Mouse (Mus musculus): ENCODE results near the gene Zfp599. TPM values are rescaled to one million over a fixed set of nuclear protein-coding genes. Genes with fewer than 3 reads are reported as not detected.
A peak's percentile ranks its signal among the peaks of the same experiment; 100 is the strongest.

Gene Zfp599
- polyA plus RNA-seq, 1 experiment: 0.76 TPM

DNA sequence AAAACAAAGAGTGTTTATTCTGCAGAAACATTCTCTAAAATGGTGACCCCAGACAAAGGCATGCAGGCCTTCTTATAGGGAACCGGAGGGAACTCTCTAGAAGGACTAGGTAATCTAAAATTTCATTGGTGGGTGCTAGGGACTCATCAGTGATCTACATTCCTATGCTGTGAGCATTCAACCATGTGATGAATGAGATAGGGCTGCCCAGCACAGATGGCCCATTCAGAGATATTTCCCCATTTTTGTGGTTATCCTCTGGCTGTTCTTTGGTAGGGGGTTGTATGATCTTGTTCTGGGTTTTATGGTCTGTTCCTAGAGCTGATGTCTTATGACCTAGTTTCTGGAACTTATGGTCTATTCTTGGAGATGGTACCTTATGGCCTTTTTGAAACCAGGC is 9.2 kb upstream of the Zfp599 start:
- H3K4me3 ChIP-seq (ENCODE audit: insufficient read depth, poor library complexity, severe bottlenecking): no peak overlapping the region
- H3K79me2 ChIP-seq (ENCODE audit: control insufficient read depth, insufficient read depth): no peaks in the 10 kb centered on the region
- no peak overlapping the region for H3ac ChIP-seq (ENCODE audit: control insufficient read depth, insufficient read length, low read depth)
- no peaks in the 10 kb centered on the region for H3K27me3 ChIP-seq (ENCODE audit: control insufficient read depth, insufficient read depth, insufficient read length)
- no peaks in the 10 kb centered on the region for H3K79me3 ChIP-seq (ENCODE audit: low read depth)
- no peak for TF ChIP-seq MAX (IDR thresholded peaks at IDR 0.05)
- no peak for TF ChIP-seq FOSL1 (IDR thresholded peaks at IDR 0.05; ENCODE audit: insufficient read depth, low read length, poor library complexity, severe bottlenecking)
- TF ChIP-seq CEBPB (IDR thresholded peaks at IDR 0.05; ENCODE audit: low read depth): no peak
- no peak for TF ChIP-seq MYOG (IDR thresholded peaks at IDR 0.05; ENCODE audit: control insufficient read depth, extremely low read depth, insufficient read length)
- TF ChIP-seq USF1 (IDR thresholded peaks at IDR 0.05; ENCODE audit: low read depth): no peak
- no peak for TF ChIP-seq MYOD1 (IDR thresholded peaks at IDR 0.05; ENCODE audit: control insufficient read depth, insufficient read length, low read depth)
- no peak for TF ChIP-seq CTCF (IDR thresholded peaks at IDR 0.05; ENCODE audit: control insufficient read depth, insufficient read depth, insufficient read length)
- no peaks in the 10 kb centered on the region for H3K36me3 ChIP-seq (ENCODE audit: control insufficient read depth, insufficient read depth)

DNA sequence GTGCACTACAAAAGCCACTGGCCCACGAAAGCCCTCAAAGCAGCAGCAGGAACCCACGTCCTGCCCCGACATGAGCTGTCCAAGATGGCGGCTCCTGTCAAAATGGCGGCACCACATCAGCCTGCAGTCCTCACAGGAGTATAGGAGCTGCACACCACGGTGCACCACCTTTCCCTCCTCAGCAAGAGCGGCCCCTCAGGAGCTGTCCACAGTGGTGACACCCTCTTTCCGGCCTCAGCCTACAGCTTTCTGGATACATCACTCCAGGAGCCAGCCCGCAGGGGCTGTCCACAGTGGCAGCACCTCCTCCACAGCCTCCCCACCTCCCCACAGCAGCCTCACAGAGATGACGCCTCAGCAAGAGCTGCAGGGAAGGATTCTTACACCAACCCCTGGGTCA is 2.9 kb upstream of the Zfp599 start:
- no peak overlapping the region for H3ac ChIP-seq (ENCODE audit: control insufficient read depth, insufficient read length, low read depth)
- H3K36me3 ChIP-seq (ENCODE audit: control insufficient read depth, insufficient read depth): no peaks in the 10 kb centered on the region
- no peaks in the 10 kb centered on the region for H3K27me3 ChIP-seq (ENCODE audit: control insufficient read depth, insufficient read depth, insufficient read length)
- TF ChIP-seq MYOD1 (IDR thresholded peaks at IDR 0.05; ENCODE audit: control insufficient read depth, insufficient read length, low read depth) (no peak), FOSL1 (IDR thresholded peaks at IDR 0.05; ENCODE audit: insufficient read depth, low read length, poor library complexity, severe bottlenecking) (no peak), CEBPB (IDR thresholded peaks at IDR 0.05; ENCODE audit: low read depth) (no peak), MYOG (IDR thresholded peaks at IDR 0.05; ENCODE audit: control insufficient read depth, extremely low read depth, insufficient read length) (no peak), MAX (IDR thresholded peaks at IDR 0.05) (no peak), CTCF (IDR thresholded peaks at IDR 0.05; ENCODE audit: control insufficient read depth, insufficient read depth, insufficient read length) (no peak), USF1 (IDR thresholded peaks at IDR 0.05; ENCODE audit: low read depth) (no peak)
- peaks cover 4% of the 10 kb centered on the region for H3K79me3 ChIP-seq (ENCODE audit: low read depth)
- peaks cover 21% of the 10 kb centered on the region for H3K79me2 ChIP-seq (ENCODE audit: control insufficient read depth, insufficient read depth)
- H3K4me3 ChIP-seq (ENCODE audit: insufficient read depth, poor library complexity, severe bottlenecking): no peak overlapping the region

DNA sequence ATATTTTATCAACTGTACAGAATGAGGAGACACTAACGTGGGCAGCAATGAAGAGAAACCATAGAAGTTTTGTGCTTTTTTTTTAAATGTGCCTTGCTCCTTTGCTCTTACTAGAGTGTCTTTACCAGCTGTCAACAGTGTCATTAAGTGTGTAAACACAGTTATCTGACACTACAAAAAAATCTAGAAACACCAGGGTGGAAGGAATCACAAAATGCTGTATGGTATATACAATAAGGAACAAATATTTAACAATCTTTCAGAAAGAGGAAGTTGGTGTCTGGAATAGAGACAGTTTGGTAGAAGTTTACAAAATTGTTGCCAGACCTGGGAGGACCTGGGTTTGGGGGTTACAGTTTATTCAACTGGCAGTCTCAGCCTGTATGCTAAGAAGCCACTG is 1.9 kb upstream of the Zfp599 start:
- no peaks in the 10 kb centered on the region for H3K27me3 ChIP-seq (ENCODE audit: control insufficient read depth, insufficient read depth, insufficient read length)
- TF ChIP-seq CTCF (IDR thresholded peaks at IDR 0.05; ENCODE audit: control insufficient read depth, insufficient read depth, insufficient read length): no peak
- TF ChIP-seq USF1 (IDR thresholded peaks at IDR 0.05; ENCODE audit: low read depth): no peak
- no peak for TF ChIP-seq FOSL1 (IDR thresholded peaks at IDR 0.05; ENCODE audit: insufficient read depth, low read length, poor library complexity, severe bottlenecking)
- no peak for TF ChIP-seq MYOD1 (IDR thresholded peaks at IDR 0.05; ENCODE audit: control insufficient read depth, insufficient read length, low read depth)
- TF ChIP-seq MAX (IDR thresholded peaks at IDR 0.05): no peak
- no peak for TF ChIP-seq CEBPB (IDR thresholded peaks at IDR 0.05; ENCODE audit: low read depth)
- TF ChIP-seq MYOG (IDR thresholded peaks at IDR 0.05; ENCODE audit: control insufficient read depth, extremely low read depth, insufficient read length): no peak
- H3ac ChIP-seq (ENCODE audit: control insufficient read depth, insufficient read length, low read depth): no peak overlapping the region
- peaks cover 9% of the 10 kb centered on the region for H3K79me3 ChIP-seq (ENCODE audit: low read depth)
- H3K79me2 ChIP-seq (ENCODE audit: control insufficient read depth, insufficient read depth): peaks cover 30% of the 10 kb centered on the region
- peaks cover 2% of the 10 kb centered on the region for H3K36me3 ChIP-seq (ENCODE audit: control insufficient read depth, insufficient read depth)
- no peak overlapping the region for H3K4me3 ChIP-seq (ENCODE audit: insufficient read depth, poor library complexity, severe bottlenecking)

DNA sequence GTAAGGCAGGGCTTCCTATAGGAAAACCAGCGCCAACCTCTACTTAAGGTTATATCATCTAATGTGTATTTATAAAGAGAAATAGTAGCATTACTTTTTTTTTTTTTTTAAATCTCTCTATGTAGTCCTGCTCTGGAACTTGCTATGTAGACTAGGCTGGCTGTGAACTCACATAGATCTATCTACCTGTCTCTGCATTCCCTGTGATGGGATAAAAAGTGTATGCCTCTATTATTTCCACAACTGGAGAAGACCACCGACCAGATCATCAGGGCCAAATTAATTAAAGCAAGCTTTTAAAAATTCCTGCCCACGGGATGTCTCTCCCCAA is 362 bp upstream of the Zfp599 start:
- H3K4me3 ChIP-seq (ENCODE audit: insufficient read depth, poor library complexity, severe bottlenecking): peak overlapping the region; percentile 72
- no peaks in the 10 kb centered on the region for H3K27me3 ChIP-seq (ENCODE audit: control insufficient read depth, insufficient read depth, insufficient read length)
- no peak overlapping the region for H3ac ChIP-seq (ENCODE audit: control insufficient read depth, insufficient read length, low read depth)
- peaks cover 15% of the 10 kb centered on the region for H3K36me3 ChIP-seq (ENCODE audit: control insufficient read depth, insufficient read depth)
- peaks cover 13% of the 10 kb centered on the region for H3K79me3 ChIP-seq (ENCODE audit: low read depth)
- TF ChIP-seq USF1 (IDR thresholded peaks at IDR 0.05; ENCODE audit: low read depth) (no peak), MYOG (IDR thresholded peaks at IDR 0.05; ENCODE audit: control insufficient read depth, extremely low read depth, insufficient read length) (no peak), MYOD1 (IDR thresholded peaks at IDR 0.05; ENCODE audit: control insufficient read depth, insufficient read length, low read depth) (no peak), FOSL1 (IDR thresholded peaks at IDR 0.05; ENCODE audit: insufficient read depth, low read length, poor library complexity, severe bottlenecking) (no peak), CEBPB (IDR thresholded peaks at IDR 0.05; ENCODE audit: low read depth) (no peak), CTCF (IDR thresholded peaks at IDR 0.05; ENCODE audit: control insufficient read depth, insufficient read depth, insufficient read length) (no peak)
- peaks cover 46% of the 10 kb centered on the region for H3K79me2 ChIP-seq (ENCODE audit: control insufficient read depth, insufficient read depth)

DNA sequence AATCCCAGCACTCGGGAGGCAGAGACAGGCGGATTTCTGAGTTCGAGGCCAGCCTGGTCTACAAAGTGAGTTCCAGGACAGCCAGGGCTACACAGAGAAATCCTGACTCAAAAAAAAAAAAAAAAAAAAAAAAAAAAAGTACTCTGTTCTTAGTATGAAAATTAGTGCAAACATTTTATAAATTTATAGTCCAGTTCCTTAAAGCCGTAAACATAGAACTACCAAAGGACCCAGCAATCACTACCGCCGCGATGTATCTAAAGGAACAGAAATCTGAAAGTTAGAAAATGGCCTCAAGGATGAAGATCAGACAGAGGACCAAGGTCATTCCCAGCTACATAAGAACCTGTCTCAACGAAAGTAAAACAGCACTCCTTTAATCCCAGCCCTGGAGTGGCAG is 911 bp downstream of the Zfp599 start:
- peaks cover 27% of the 10 kb centered on the region for H3K36me3 ChIP-seq (ENCODE audit: control insufficient read depth, insufficient read depth)
- peak overlapping the region; percentile 72 for H3K4me3 ChIP-seq (ENCODE audit: insufficient read depth, poor library complexity, severe bottlenecking)
- H3ac ChIP-seq (ENCODE audit: control insufficient read depth, insufficient read length, low read depth): peak overlapping the region; percentile 90
- peaks cover 15% of the 10 kb centered on the region for H3K79me3 ChIP-seq (ENCODE audit: low read depth)
- TF ChIP-seq CTCF (IDR thresholded peaks at IDR 0.05; ENCODE audit: control insufficient read depth, insufficient read depth, insufficient read length) (no peak), MYOD1 (IDR thresholded peaks at IDR 0.05; ENCODE audit: control insufficient read depth, insufficient read length, low read depth) (no peak), USF1 (IDR thresholded peaks at IDR 0.05; ENCODE audit: low read depth) (no peak), MAX (IDR thresholded peaks at IDR 0.05) (no peak), MYOG (IDR thresholded peaks at IDR 0.05; ENCODE audit: control insufficient read depth, extremely low read depth, insufficient read length) (no peak), FOSL1 (IDR thresholded peaks at IDR 0.05; ENCODE audit: insufficient read depth, low read length, poor library complexity, severe bottlenecking) (no peak), CEBPB (IDR thresholded peaks at IDR 0.05; ENCODE audit: low read depth) (no peak)
- H3K79me2 ChIP-seq (ENCODE audit: control insufficient read depth, insufficient read depth): peaks cover 47% of the 10 kb centered on the region
- no peaks in the 10 kb centered on the region for H3K27me3 ChIP-seq (ENCODE audit: control insufficient read depth, insufficient read depth, insufficient read length)

DNA sequence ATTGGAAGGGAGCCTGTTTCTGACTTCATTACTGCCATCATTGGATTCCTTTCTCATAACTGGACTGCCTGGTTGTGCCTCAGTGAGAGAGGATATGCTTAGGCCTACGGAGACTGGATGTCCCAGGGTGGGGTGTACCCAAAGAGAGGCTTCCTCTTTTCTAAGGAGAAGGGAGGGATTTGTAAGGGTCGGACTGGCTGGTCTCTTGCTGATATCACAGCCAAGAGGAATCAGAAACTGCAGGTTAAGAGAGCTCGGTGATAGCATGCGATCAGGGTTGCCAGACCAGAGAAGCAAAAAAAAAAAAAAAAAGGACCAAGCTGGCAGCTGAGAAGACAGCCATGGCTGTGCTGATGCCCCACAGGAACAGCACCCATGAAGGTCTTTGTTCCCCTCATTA is 3.1 kb downstream of the Zfp599 start:
- H3K36me3 ChIP-seq (ENCODE audit: control insufficient read depth, insufficient read depth): peaks cover 49% of the 10 kb centered on the region
- no peak overlapping the region for H3K4me3 ChIP-seq (ENCODE audit: insufficient read depth, poor library complexity, severe bottlenecking)
- no peak for TF ChIP-seq FOSL1 (IDR thresholded peaks at IDR 0.05; ENCODE audit: insufficient read depth, low read length, poor library complexity, severe bottlenecking)
- no peak for TF ChIP-seq MAX (IDR thresholded peaks at IDR 0.05)
- no peak for TF ChIP-seq MYOG (IDR thresholded peaks at IDR 0.05; ENCODE audit: control insufficient read depth, extremely low read depth, insufficient read length)
- TF ChIP-seq MYOD1 (IDR thresholded peaks at IDR 0.05; ENCODE audit: control insufficient read depth, insufficient read length, low read depth): no peak
- no peak for TF ChIP-seq CEBPB (IDR thresholded peaks at IDR 0.05; ENCODE audit: low read depth)
- TF ChIP-seq USF1 (IDR thresholded peaks at IDR 0.05; ENCODE audit: low read depth): no peak
- no peak for TF ChIP-seq CTCF (IDR thresholded peaks at IDR 0.05; ENCODE audit: control insufficient read depth, insufficient read depth, insufficient read length)

More for the DNA sequence above, 3.1 kb downstream of the Zfp599 start:
- peaks cover 15% of the 10 kb centered on the region for H3K79me3 ChIP-seq (ENCODE audit: low read depth)
- peaks cover 47% of the 10 kb centered on the region for H3K79me2 ChIP-seq (ENCODE audit: control insufficient read depth, insufficient read depth)
- no peak overlapping the region for H3ac ChIP-seq (ENCODE audit: control insufficient read depth, insufficient read length, low read depth)
- no peaks in the 10 kb centered on the region for H3K27me3 ChIP-seq (ENCODE audit: control insufficient read depth, insufficient read depth, insufficient read length)

All from C2C12 (cell line).